Mouse (Mus musculus): ENCODE measurements around the gene Mef2a. TPM values are rescaled to one million over a fixed set of nuclear protein-coding genes. Genes with fewer than 3 reads are reported as not detected.
"Not testable (repeated sequence)": the region's sequence is repeated elsewhere in the genome, so short reads cannot be mapped to it uniquely, and the experiment has no call there.

The Mef2a gene
- polyA plus RNA-seq, 1 experiment from 2014 or later: 144 TPM

GRCm38 (mm10) chr7:67291356-67291755 lies 81.3 kb downstream of the Mef2a start:
- peaks cover 31% of the 10 kb centered on the region for H3K36me3 ChIP-seq (ENCODE audit: control insufficient read depth, insufficient read depth, low read length)
- WGBS: 89% methylated on average over 1 of the region's 1 CpGs
- H3K4me1 ChIP-seq (ENCODE audit: control insufficient read depth in 2 of 2, insufficient read depth in 2 of 2, low read length in 2 of 2): peaks cover 0 to 17% of the 10 kb centered on the region in 2 experiments; a peak in 2 of 4 replicates
- no peak overlapping the region for H3K9ac ChIP-seq (ENCODE audit: low read length)
- no peak overlapping the region for H3K4me3 ChIP-seq (ENCODE audit: control insufficient read depth in 1 of 2, insufficient read depth in 1 of 2, low read depth in 1 of 2, low read length in 2 of 2)
- no peak overlapping the region for H3K4me2 ChIP-seq (ENCODE audit: low read length)
- H3K27ac ChIP-seq (replicated peaks in 1 of 2; ENCODE audit: control insufficient read depth in 1 of 2, insufficient read depth in 1 of 2, low read depth in 2 of 2, low read length in 2 of 2): no peak overlapping the region
- no peak for ATAC-seq (ENCODE audit: insufficient number of reproducible peaks, insufficient read depth, low FRiP score, low read depth)
- H3K27me3 ChIP-seq (ENCODE audit: control insufficient read depth, insufficient read depth, low read length): no peaks in the 10 kb centered on the region
- no peaks in the 10 kb centered on the region for H3K9me3 ChIP-seq (ENCODE audit: control insufficient read depth, low read length)

GRCm38 (mm10) chr7:67287456-67287855 lies 85.2 kb downstream of the Mef2a start:
- WGBS: 57% methylated on average over 4 of the region's 4 CpGs
- peaks cover 35% of the 10 kb centered on the region for H3K36me3 ChIP-seq (ENCODE audit: control insufficient read depth, insufficient read depth, low read length)
- H3K4me1 ChIP-seq (ENCODE audit: control insufficient read depth in 2 of 2, insufficient read depth in 2 of 2, low read length in 2 of 2): peaks cover 0 to 23% of the 10 kb centered on the region in 2 experiments; a peak in 2 of 4 replicates
- no peaks in the 10 kb centered on the region for H3K27me3 ChIP-seq (ENCODE audit: control insufficient read depth, insufficient read depth, low read length)
- no peak overlapping the region; the same call in 1 of the 2 replicates for H3K9ac ChIP-seq (ENCODE audit: low read length)
- H3K9me3 ChIP-seq (ENCODE audit: control insufficient read depth, low read length): no peaks in the 10 kb centered on the region
- no peak overlapping the region for H3K4me3 ChIP-seq (ENCODE audit: control insufficient read depth in 1 of 2, insufficient read depth in 1 of 2, low read depth in 1 of 2, low read length in 2 of 2)
- no peak overlapping the region for H3K4me2 ChIP-seq (ENCODE audit: low read length)
- ATAC-seq (ENCODE audit: insufficient number of reproducible peaks, insufficient read depth, low FRiP score, low read depth): no peak
- H3K27ac ChIP-seq (replicated peaks in 1 of 2; ENCODE audit: control insufficient read depth in 1 of 2, insufficient read depth in 1 of 2, low read depth in 2 of 2, low read length in 2 of 2): peak overlapping the region in 1 of 2 experiments; percentile 12; a peak in 1 of 4 replicates

GRCm38 (mm10) chr7:67283581-67283980 lies 89.1 kb downstream of the Mef2a start:
- Histone ChIP-seq H3K9ac (ENCODE audit: low read length) (no peak overlapping the region), H3K27ac (replicated peaks in 1 of 2; ENCODE audit: control insufficient read depth in 1 of 2, insufficient read depth in 1 of 2, low read depth in 2 of 2, low read length in 2 of 2) (no peak overlapping the region), H3K36me3 (ENCODE audit: control insufficient read depth, insufficient read depth, low read length) (peaks cover 51% of the 10 kb centered on the region), H3K4me2 (ENCODE audit: low read length) (no peak overlapping the region), H3K9me3 (ENCODE audit: control insufficient read depth, low read length) (no peaks in the 10 kb centered on the region), H3K4me3 (ENCODE audit: control insufficient read depth in 1 of 2, insufficient read depth in 1 of 2, low read depth in 1 of 2, low read length in 2 of 2) (no peak overlapping the region), H3K27me3 (ENCODE audit: control insufficient read depth, insufficient read depth, low read length) (no peaks in the 10 kb centered on the region), H3K4me1 (ENCODE audit: control insufficient read depth in 2 of 2, insufficient read depth in 2 of 2, low read length in 2 of 2) (peaks cover 0 to 23% of the 10 kb centered on the region in 2 experiments; a peak in 2 of 4 replicates)
- 95% methylated on average over 6 of the region's 6 CpGs for WGBS
- ATAC-seq (ENCODE audit: insufficient number of reproducible peaks, insufficient read depth, low FRiP score, low read depth): no peak

- peak; percentile 69 for ATAC-seq (ENCODE audit: insufficient number of reproducible peaks, insufficient read depth, low FRiP score, low read depth)
- Histone ChIP-seq H3K27ac (replicated peaks in 1 of 2; ENCODE audit: control insufficient read depth in 1 of 2, insufficient read depth in 1 of 2, low read depth in 2 of 2, low read length in 2 of 2) (peak overlapping the region in 1 of 2 experiments; percentile 63; a peak in 2 of 4 replicates), H3K36me3 (ENCODE audit: control insufficient read depth, insufficient read depth, low read length) (peaks cover 20% of the 10 kb centered on the region), H3K4me1 (ENCODE audit: control insufficient read depth in 2 of 2, insufficient read depth in 2 of 2, low read length in 2 of 2) (peaks cover 0 to 37% of the 10 kb centered on the region in 2 experiments; a peak in 3 of 4 replicates)
- H3K9ac ChIP-seq (ENCODE audit: low read length); H3K27me3 ChIP-seq (ENCODE audit: control insufficient read depth, insufficient read depth, low read length); H3K9me3 ChIP-seq (ENCODE audit: control insufficient read depth, low read length); H3K4me3 ChIP-seq (ENCODE audit: control insufficient read depth in 1 of 2, insufficient read depth in 1 of 2, low read depth in 1 of 2, low read length in 2 of 2); H3K4me2 ChIP-seq (ENCODE audit: low read length): not testable (repeated sequence)
- 12% methylated on average over 4 of the region's 4 CpGs for WGBS
These were observed 102.2 kb downstream of the Mef2a start for GRCm38 (mm10) chr7:67270447-67270846.

- Histone ChIP-seq H3K4me3 (ENCODE audit: control insufficient read depth in 1 of 2, insufficient read depth in 1 of 2, low read depth in 1 of 2, low read length in 2 of 2) (no peak overlapping the region), H3K4me2 (ENCODE audit: low read length) (no peak overlapping the region), H3K4me1 (ENCODE audit: control insufficient read depth in 2 of 2, insufficient read depth in 2 of 2, low read length in 2 of 2) (peaks cover 2 to 6% of the 10 kb centered on the region in 2 experiments; a peak in 3 of 4 replicates), H3K9ac (ENCODE audit: low read length) (no peak overlapping the region), H3K27me3 (ENCODE audit: control insufficient read depth, insufficient read depth, low read length) (no peaks in the 10 kb centered on the region), H3K9me3 (ENCODE audit: control insufficient read depth, low read length) (no peaks in the 10 kb centered on the region), H3K27ac (replicated peaks in 1 of 2; ENCODE audit: control insufficient read depth in 1 of 2, insufficient read depth in 1 of 2, low read depth in 2 of 2, low read length in 2 of 2) (peak overlapping the region; percentile 53 to 77), H3K36me3 (ENCODE audit: control insufficient read depth, insufficient read depth, low read length) (peaks cover 36% of the 10 kb centered on the region)
- peak; percentile 85 for ATAC-seq (ENCODE audit: insufficient number of reproducible peaks, insufficient read depth, low FRiP score, low read depth)
- 14% methylated on average over 4 of the region's 4 CpGs for WGBS
These were observed 112.7 kb downstream of the Mef2a start for GRCm38 (mm10) chr7:67259828-67260563.

- H3K9ac ChIP-seq (ENCODE audit: low read length): no peak overlapping the region
- H3K36me3 ChIP-seq (ENCODE audit: control insufficient read depth, insufficient read depth, low read length): peaks cover 38% of the 10 kb centered on the region
- 68% methylated on average over 2 of the region's 2 CpGs for WGBS
- H3K27me3 ChIP-seq (ENCODE audit: control insufficient read depth, insufficient read depth, low read length): no peaks in the 10 kb centered on the region
- no peak overlapping the region for H3K27ac ChIP-seq (replicated peaks in 1 of 2; ENCODE audit: control insufficient read depth in 1 of 2, insufficient read depth in 1 of 2, low read depth in 2 of 2, low read length in 2 of 2)
- ATAC-seq (ENCODE audit: insufficient number of reproducible peaks, insufficient read depth, low FRiP score, low read depth): no peak
- no peak overlapping the region for H3K4me3 ChIP-seq (ENCODE audit: control insufficient read depth in 1 of 2, insufficient read depth in 1 of 2, low read depth in 1 of 2, low read length in 2 of 2)
- no peaks in the 10 kb centered on the region for H3K9me3 ChIP-seq (ENCODE audit: control insufficient read depth, low read length)
- peaks cover 0 to 13% of the 10 kb centered on the region in 2 experiments; a peak in 3 of 4 replicates for H3K4me1 ChIP-seq (ENCODE audit: control insufficient read depth in 2 of 2, insufficient read depth in 2 of 2, low read length in 2 of 2)
- H3K4me2 ChIP-seq (ENCODE audit: low read length): no peak overlapping the region
These were observed 126.6 kb downstream of the Mef2a start for GRCm38 (mm10) chr7:67246067-67246466.

GRCm38 (mm10) chr7:67245255-67245654 lies 127.4 kb downstream of the Mef2a start:
- H3K27ac ChIP-seq (replicated peaks in 1 of 2; ENCODE audit: control insufficient read depth in 1 of 2, insufficient read depth in 1 of 2, low read depth in 2 of 2, low read length in 2 of 2): no peak overlapping the region
- H3K4me1 ChIP-seq (ENCODE audit: control insufficient read depth in 2 of 2, insufficient read depth in 2 of 2, low read length in 2 of 2): peaks cover 0 to 13% of the 10 kb centered on the region in 2 experiments; a peak in 3 of 4 replicates
- H3K4me2 ChIP-seq (ENCODE audit: low read length): no peak overlapping the region
- ATAC-seq (ENCODE audit: insufficient number of reproducible peaks, insufficient read depth, low FRiP score, low read depth): no peak
- peaks cover 33% of the 10 kb centered on the region for H3K36me3 ChIP-seq (ENCODE audit: control insufficient read depth, insufficient read depth, low read length)
- 47% methylated on average over 1 of the region's 1 CpGs for WGBS
- H3K27me3 ChIP-seq (ENCODE audit: control insufficient read depth, insufficient read depth, low read length): no peaks in the 10 kb centered on the region
- H3K9ac ChIP-seq (ENCODE audit: low read length): no peak overlapping the region
- no peaks in the 10 kb centered on the region for H3K9me3 ChIP-seq (ENCODE audit: control insufficient read depth, low read length)
- H3K4me3 ChIP-seq (ENCODE audit: control insufficient read depth in 1 of 2, insufficient read depth in 1 of 2, low read depth in 1 of 2, low read length in 2 of 2): no peak overlapping the region
